Mouse (Mus musculus): Measurements from ENCODE around the gene Nfia.

DNA sequence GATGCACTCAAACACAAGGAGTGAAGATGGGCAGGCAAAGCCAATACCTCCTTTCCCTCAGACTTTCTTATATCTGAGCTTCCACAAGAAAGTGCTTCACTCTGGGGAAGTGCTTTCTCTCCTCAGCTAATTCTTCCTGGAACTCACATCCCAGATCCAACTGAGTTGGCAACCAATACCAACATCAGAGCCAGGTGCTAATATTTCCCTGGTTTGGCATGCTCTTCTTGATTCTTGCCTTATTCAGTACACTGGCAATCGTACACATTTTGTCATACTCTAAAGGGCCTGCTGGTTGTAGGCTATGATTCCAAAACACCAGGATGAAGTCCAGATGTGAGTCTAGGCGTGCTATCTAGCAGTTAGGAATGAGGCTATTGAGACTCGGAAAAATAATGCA lies 385.4 kb downstream of the Nfia start:
- no peak for TF ChIP-seq ZC3H11A (IDR thresholded peaks at IDR 0.05; ENCODE audit: borderline replicate concordance, low read depth, low read length)
- no peak for TF ChIP-seq MAFK (IDR thresholded peaks at IDR 0.05; ENCODE audit: insufficient read depth, low read depth, low read length)
- TF ChIP-seq CHD2 (IDR thresholded peaks at IDR 0.05; ENCODE audit: low read depth, low read length): no peak
- TF ChIP-seq ZNF384 (IDR thresholded peaks at IDR 0.05; ENCODE audit: low read depth, low read length): no peak

All from ES-E14 (cell line).